Mouse (Mus musculus): ENCODE data around the gene Irs1. TPM values are rescaled to one million over a fixed set of nuclear protein-coding genes. Genes with fewer than 3 reads are reported as not detected.

Irs1 gene
- total RNA-seq, 4 experiments from 2014 or later, result 7.9 to 17.1 (median 13.2) TPM

Other genes starting within 250 kb of the Irs1 start
- not detected for gene Gm9747, start 58.3 kb downstream of the Irs1 start, total RNA-seq (2022)
- gene Rhbdd1, start 25.0 kb upstream of the Irs1 start, total RNA-seq (2022), result 10 to 100 TPM; 36.5 to 39.7 (median 36.7) TPM